Mouse (Mus musculus) layer of hippocampus, postnatal 36 days (tissue): ENCODE measurements around the gene Bnip2. TPM values are rescaled to one million over a fixed set of nuclear protein-coding genes. Genes with fewer than 3 reads are reported as not detected.
"Not testable (repeated sequence)": the region's sequence is repeated elsewhere in the genome, so short reads cannot be mapped to it uniquely, and the experiment has no call there.

Experiments
- DNase-seq, 2 experiments: peaks; one replicate each; pipeline ENCODE4 v3.0.0; 2022
- total RNA-seq, 2 experiments: library from RNA; stranded (reverse); gene quantifications; 2 replicates each; pipeline ENCODE4 v1.2.3; 2021

Gene Bnip2
- total RNA-seq, 2 experiments from 2014 or later: 41.2 to 43.4 TPM

DNA sequence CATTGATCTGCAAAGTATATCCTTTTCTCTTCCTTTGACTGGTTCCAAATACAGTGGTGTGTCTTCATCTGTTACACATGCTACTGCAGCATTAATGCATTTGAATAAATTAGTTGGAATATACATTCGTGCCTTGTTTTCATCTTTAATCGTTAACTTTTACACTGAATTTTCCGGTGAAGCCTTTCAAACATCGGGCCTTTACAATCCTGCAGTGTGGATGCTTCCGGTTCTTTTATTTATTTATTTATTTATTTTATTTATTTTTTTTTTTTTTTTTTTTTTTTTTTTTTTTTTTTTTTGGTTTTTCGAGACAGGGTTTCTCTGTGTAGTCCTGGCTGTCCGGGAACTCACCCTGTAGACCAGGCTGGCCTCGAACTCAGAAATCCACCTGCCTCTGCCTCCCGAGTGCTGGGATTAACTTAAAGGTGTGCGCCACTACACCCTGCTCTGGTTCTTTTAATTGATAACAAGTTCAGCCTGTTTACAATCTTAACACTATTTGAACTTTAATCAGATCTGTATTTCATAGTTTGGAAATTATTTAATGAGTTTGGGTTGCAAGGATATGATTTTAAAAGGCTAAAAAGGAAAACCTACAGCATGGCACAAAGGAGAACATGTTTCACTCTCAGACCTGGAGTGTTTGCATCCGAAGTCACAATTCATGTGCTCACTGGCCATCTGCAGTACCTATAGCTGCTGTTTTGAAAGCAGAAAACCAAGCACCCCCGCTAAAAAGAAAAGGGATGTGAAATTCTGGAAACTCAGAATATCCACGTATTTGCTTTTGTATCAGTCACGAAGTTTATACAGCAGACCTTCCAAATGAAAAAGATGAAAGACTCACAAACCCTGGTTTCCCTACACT is 22.5 kb downstream of the Bnip2 start:
- no peak for DNase-seq

DNA sequence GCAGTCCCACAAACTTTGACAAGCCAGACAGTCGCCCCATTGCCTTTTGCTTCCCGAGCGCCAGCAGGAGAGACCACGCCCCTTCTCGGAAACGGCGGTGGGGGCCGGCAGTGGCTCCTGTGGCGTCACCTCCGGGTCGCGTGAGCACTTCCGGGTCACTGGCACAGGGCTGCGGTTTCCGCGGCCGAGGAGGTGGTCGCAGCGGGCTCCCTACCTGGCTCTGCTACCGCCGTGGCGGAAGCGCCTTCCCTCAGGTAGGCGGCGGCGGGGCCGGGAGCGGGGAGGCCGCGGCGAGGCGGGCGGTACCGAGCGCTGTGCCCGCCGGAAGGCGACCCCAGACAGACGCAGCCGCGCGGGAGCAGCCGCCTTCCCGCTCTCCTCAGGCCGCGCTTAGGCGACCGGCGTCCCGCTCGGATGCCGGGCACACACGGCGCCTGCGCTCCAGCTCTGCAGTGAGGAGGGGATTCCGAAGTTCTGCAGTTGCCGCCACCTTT is 23.2 kb downstream of the Bnip2 start, which contains the start of gene Gtf2a2:
TSS of gene Gtf2a2 (plus strand) at position 143 of the 494 bp plus-strand sequence.
- DNase-seq: peak; percentile 89 to 93

DNA sequence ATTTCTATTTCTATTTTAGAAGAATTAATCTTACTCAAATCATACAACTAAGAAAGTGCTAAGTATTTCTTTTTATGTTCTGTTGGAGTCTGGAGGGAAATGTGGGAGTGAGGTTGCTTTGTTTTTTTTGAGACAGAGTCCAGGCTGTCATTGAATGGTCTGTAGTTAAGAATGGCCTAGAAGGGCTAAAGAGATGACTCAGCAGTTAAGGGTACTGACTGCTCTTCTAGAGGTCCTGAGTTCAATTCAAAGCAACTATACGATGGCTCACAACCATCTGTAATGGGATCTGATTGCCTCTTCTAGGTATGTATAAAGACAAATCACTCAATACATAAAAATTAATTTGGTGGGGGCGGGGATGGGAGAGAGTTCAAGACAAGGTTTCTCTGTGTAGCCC is 26.4 kb downstream of the Bnip2 start:
- no peak for DNase-seq

DNA sequence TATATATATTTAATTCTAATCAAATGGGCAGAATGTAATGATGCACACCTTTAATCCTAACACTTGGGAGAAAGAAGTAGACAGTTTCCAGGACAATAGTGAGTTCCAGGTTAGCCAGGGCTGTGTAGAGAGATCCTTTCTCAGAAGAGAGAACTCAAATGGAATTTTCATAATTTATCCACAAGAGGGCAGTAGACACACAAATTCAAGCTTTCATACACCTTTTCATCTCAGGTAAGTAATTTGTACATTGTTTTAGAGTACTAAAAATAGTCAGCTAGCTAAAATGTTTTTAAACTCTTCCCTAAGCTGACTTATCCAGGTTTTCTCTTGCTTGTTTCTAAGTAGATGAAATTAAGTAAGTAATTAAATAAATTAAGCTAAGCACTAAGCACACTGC is 29.6 kb downstream of the Bnip2 start:
- no peak for DNase-seq

DNA sequence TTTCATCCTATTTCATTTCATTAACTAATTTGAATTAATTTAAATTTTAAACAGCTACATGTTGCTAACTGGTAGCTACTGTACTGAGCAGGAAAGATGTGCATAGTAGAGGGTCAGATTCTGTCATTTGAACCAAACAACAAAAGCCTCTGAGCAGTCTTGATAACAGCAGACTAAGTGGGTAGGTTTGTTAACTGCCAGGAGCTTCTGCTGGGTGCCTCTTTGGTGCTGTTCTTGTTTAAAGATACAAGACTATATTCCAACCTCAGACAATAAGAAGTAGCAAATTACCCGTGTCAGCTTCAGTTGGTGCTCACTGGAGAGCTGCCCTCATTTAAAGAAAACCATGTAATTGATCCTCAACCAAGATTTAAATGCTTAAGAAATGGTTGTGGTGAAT is 32.3 kb downstream of the Bnip2 start:
- no peak for DNase-seq

DNA sequence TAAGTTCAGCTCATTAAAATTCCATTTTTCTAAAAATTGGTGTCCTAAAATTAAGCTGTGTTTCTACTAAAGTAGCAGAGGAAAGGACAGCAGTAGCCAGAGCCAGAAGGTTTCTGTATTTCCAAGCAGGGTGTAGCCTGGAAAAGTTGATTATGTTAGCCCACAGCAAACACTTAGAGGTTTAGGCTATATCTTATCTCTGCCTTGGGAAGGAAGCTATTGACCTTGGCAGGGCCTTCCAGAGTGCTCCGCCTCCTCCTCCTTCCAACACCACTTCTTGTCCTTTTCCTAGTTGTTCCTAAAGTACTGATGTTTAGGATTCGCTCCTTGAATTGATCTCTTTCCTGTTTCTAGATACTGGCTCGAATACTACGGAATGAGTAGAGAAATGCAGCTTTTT is 32.8 kb downstream of the Bnip2 start:
- DNase-seq: no peak

DNA sequence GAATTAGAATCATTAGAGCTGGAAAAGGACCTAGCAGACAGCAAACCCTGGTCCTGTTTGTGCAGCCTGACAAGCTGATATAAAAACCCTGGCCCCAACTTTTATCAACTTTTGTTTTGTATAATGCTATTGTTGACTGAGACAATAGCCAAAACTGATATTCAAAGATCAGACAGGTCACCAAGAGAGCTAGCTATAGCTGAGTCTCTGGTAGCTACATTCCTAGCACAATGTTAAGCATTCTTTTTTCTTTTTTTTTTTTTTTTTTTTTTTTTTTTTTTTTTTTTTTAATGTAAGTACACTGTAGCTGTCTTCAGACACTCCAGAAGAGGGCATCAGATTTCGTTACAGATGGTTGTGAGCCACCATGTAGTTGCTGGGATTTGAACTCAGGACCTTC is 34.3 kb downstream of the Bnip2 start:
- DNase-seq: not testable (repeated sequence)

DNA sequence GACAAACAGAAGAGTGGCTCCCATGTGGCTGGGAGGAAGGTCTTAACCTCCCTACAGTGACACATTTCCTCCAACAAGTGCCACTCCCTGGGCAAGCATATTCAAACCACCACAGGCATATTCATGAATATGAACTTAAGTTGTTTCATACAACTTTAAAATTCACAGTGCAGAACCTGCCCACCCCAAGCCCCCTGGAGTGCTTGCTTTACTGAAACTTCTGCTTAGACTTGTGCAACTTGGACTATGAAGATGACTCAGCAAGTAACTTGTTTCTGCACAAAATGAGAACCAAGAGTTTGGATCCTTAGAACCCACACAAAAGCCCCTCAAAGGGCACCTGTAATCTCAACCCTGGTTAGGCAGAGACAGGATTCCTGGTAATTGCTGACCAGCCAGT is 35.4 kb downstream of the Bnip2 start:
- DNase-seq: no peak

DNA sequence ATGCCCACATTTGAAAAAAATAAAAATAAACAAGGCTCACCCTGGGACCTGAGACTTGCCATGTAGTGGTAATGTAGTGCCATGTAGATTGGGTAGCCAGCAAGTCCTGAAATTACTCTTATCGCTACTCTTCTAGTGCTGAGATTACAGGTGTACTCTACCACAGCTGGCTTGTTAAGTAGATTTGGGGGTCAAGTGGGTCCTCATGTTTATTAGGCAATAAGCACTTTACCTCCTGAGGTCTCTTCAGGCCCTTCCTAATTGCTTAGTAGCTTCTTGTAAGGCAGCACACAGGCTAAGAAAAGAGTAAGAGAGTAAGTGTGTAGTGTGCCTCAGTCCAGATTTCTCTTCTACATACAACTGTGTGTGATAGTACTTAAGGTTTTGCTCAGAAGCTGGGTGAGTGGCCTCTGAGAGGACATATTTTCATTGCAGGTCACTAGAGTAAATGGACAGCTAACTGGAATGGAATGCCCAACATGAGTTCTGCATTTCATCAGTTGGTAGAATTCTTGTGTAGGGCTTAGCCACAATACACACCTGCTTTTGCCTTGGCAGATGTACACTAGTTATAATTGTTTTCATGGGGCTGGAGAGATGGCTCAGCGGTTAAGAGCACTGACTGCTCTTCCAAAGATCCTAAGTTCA is 36.2 kb downstream of the Bnip2 start:
- no peak for DNase-seq

DNA sequence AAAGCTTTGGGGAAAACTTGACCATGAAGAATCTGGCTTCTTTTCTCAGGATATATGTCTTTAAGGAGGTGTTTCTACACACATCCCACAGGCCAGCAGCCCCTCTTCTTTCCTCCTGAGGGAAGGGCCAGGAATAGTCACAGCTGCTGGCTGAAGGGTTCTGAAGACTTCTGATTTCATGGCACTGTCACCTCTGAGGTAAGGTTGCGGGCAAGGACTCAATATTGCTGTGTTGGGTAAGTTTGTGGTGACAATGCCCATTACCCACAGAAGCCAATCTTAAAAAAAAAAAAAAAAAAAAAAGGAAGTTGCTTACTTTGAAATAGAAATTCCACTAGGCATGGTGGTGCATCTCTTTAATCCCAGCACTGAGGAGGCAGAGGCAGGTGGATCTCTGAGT is 42.9 kb downstream of the Bnip2 start:
- DNase-seq: no peak

DNA sequence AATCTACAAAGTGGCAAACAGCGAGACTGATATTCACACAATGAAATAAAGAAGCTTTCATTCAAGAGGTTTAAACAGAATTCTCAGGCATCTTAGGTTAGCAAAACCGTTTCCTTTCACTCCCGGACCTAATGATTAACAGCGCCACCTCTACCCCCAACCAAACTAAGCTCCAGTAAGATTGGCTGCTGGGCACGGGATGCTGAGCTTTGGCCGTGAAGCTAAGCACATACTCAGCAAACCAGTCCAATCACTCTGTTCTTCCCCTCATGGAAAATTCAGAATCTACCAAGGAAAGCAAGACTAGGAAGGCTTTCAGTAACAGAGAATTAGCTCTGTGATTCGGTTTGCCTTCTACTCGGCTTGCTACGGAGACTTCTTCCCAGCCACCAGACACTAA is 43.8 kb downstream of the Bnip2 start:
- no peak for DNase-seq

DNA sequence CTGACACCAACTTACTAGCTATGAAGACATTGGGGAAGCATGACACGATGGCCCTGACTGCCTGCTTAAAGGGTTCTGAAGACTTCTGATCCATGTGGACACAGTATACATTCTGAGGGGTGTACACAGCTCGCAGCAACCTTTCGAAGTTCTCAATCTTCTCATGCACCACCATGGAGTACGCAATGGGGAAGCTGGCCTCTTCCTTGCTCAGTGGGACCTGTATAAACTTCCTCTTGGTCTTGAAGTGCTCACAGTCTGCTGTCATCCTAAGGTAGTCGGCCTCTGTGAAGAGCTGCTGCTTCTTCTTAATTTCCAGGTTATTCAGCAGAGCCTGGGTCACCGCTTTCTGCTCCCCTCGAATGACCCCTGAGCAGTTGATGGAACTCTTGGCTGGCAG is 45.4 kb downstream of the Bnip2 start:
- DNase-seq: no peak

DNA sequence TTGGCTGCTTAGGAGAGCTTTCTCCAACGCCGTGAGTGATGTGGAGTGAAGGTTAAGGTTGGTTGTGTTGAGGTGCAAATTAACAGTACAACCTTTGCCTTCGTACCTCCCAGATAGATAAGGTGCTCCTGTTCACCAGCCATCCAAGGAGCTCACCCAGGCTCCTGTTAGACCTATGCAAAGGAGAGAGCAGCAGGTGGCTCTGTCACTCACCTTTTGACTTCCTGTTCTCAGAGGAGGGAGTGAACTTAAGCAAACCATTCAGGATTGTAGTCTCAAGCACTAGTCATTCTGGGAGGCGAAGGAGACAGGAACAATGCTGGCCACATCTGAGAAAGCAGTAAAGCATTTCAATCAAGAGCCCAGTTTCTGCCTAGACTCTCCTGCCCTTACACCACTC is 47.4 kb downstream of the Bnip2 start:
- DNase-seq: no peak

DNA sequence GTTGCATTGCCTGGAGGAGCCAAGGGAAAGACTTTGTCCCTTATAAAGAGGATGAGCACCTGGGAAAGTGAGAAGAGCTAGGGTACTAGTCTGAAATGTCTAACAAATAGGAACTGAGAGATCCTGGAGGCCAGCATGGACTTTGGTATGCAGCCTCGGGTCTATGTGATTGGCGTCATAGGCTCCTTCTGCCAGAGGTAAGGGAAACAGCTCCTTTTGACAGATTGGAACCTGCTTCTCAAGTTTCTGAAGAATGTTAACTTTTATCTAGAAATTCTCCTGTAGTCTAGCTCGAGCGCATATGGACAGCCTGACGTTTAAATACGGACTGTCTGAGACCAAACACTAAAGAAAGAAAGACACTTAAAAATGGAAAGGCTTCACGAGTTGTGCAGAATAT is 48.7 kb downstream of the Bnip2 start, which contains the start of gene Gcnt3:
TSS of gene Gcnt3 (minus strand) at position 101 of the 400 bp plus-strand sequence.
- DNase-seq: no peak

DNA sequence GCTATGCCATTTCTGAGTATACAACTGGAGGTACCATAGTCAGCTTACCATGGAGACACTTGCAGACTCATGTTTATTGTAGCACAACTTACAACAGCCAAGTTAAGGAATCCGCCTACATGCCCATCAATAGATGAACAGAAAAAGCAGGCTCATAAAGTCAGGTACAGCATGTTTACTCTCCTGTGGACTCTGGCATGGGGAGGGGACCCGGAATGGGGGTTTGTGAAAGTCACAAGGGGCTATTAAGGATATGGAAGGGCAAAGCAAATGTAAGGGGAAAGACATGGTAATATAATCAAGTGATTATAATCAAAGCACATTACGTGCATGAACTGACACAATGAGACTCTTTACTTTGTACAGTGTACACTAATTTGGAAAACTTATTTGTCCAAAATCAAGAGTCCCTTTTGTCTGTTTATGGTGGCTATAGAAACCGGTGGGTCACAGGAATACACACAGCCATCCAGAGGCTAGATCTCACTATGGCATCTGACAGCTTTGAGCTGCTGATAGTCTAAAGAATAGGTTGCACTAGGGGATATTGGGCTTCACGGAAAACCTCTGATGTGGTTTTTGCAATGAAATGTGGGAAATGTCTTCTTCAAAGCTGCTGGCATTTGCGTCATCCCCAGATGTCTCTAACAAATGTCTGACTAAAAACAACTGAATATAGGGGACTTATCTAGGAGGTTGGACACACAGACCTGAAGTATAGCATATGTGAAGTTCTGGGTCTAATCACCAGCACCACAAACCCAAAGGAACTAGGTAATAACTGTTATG is 50.5 kb downstream of the Bnip2 start:
- no peak for DNase-seq

DNA sequence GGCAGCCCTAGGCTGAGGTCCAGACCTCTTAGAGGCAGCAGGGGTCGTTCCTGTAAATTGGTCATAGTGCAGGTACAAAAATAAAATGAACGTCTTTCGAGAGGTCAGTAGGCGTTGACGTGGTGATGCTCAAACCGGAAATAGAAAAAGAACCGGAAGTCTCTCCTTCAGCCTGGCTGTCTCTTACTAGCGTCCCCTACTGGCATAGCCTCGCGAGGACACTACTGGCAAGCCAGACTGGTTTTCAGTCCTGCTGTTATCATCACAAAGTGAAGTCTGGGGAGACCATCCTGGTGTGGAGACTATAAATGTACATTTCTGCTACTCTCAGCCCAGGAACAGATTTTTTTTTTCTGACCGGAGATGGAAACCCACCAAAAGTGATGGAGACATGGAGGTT is 51.3 kb downstream of the Bnip2 start:
- DNase-seq: no peak

DNA sequence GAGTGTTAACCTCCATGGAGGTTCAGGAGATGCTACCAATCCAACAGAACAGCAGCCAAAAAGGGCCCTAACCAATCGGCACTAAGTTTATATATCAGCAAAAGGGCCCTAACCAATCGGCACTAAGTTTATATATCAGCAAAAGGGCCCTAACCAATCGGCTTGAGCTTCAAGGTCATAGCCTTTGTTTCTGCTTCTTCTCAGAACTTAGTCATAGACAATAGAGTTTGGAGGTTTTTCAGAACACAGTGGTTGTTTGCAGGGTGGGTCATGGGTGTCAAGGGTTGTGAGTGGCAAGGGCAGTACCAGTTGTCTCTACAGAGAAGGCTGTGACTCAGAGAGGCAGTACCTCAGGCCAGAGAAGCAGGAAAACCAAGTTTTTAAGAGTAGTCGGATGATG is 52.9 kb downstream of the Bnip2 start:
- DNase-seq: no peak

DNA sequence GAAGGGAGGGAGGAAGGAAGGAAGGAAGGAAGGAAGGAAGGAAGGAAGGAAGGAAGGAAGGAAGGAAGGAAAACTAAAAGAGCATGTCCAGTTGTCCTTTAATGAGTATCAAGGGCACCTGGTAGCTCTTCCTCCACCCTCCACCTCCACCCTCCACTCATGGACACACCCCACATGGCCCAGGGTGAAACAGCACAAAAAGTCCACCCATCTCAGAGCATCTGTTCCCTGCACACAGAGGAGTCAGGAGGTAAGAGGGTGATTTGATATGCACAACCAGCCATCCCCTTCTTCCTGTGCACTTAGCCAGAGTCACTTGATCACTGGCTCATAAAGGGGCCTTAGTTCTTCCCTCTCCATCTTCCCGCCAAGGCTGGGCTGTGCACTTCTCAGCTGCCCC is 53.7 kb downstream of the Bnip2 start:
- no peak for DNase-seq

DNA sequence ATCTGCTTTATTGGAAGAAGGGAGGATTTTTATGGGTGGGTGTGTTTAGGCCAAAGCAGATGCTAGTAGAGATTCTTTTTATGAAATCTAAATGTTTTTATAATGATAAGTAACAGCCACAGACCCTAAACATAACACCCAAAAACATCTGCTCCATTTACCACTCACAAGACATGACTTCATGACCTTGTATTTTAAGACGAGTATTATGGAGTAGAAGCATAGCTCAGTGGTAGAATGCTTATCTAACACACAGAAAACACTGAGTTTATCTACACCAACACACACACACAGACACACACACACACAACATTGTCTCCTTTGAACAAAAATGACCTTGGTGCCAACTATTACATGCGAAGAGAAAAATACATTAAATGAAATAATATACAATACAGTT is 55.6 kb downstream of the Bnip2 start:
- no peak for DNase-seq

DNA sequence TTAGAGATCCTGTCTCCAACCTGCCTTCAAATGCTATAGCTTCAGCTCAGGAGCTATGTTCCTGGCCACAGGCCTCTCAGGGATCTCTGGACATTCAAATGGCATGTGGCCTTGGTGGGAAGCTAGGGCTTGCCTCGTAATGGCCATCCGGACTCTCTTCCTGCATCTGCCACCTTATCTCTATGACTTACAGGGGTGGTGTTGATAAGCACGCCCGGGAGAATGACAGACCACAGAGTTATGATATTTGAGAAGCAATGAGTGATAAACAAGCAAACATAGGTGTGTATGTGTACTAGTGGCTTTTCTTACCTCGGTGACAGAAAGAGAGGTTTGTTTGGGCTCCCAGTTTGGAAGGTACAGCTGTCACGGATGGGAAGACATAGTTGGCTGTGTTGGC is 57.0 kb downstream of the Bnip2 start:
- no peak for DNase-seq

DNA sequence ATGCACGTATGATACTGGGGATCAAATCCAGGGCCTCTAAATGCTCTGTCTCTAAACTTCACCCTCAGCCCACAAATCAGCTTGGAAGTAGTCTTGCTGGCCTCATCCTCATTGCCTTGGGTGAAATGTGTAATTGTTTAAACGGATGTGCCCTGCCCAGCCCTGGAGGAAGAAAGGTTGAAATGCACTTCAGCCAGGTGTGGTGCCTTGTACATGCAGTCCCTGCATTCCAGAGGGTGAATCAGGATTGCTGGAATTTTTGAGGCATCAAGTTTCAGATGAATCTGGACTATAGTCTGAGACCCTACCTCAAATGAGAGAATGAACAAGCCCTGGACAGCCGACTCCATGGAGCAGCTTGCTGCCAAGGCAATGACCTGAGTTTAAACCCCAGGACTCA is 58.6 kb downstream of the Bnip2 start:
- DNase-seq: no peak

DNA sequence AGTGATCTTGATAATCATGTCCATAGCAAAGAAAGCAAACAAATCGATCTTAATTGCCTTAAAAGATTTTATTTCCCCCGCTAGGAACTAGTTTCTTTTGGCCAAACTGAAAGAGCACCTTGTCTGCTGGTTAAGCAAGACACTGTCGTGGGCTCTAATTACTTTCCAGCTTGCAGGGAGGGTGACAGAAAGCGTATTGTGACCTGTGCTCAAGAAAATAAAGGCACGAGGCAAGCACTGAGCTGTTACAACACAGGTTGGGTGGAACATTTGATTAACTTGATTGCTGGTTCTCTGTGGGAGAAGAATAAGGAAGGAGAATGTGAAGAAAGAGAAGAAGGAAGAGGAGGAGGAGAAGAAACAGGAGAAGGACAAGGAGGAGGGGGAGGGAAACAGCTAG is 59.0 kb downstream of the Bnip2 start:
- DNase-seq: no peak
